Mouse (Mus musculus) bone marrow, adult 2 months (tissue): ENCODE measurements around the gene Zmym2.

Source experiments
- CTCF ChIP-seq: fragments of 200-500 bp; IDR thresholded peaks from 2 replicates; pipeline ENCODE4 v1.5.1; 2011; ENCODE audit warnings: low read length, control low read depth; ENCODE audit not compliant: control insufficient read depth, insufficient read depth
- POLR2A ChIP-seq: fragments of 200-500 bp; IDR thresholded peaks from 2 replicates; pipeline ENCODE4 v1.6.1; 2011; ENCODE audit warnings: low read depth, mild to moderate bottlenecking, control low read depth, low read length, borderline replicate concordance; ENCODE audit not compliant: control insufficient read depth

DNA sequence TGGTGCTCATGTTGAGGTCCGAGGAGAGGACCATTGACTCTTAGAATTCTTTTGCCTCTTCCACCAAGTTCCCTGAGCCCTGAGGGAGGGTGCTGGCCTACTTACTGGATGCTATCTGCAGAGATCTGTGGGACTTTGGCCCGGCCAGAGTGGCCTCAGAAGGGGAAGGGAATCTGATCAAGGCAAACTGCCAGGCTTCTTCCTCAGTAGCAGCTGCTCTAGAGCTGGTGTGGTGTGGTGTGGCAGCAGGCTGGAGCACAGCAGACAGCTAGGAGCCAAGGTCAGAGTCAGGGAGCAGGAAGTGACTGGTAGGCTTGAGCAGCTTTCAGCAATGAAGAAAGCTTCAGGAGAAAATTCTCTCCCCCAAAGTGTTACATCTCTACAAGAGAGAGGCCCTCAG, 36.8 kb upstream of the Zmym2 start:
- TF ChIP-seq CTCF, result no peak
- TF ChIP-seq POLR2A, result no peak
